Mouse (Mus musculus) G1E (cell line): ENCODE results near the gene Clec2d.

ENCODE experiments used
- CTCF ChIP-seq: IDR thresholded peaks from 2 replicates; pipeline ENCODE4 v1.5.1; 2012; ENCODE audit warnings: low read depth, low read length, inconsistent platforms, mixed read lengths
- GATA1 ChIP-seq: IDR thresholded peaks from 2 replicates; pipeline ENCODE4 v1.6.1; 2012; ENCODE audit warnings: borderline replicate concordance, low read length, inconsistent platforms, mixed read lengths
- TAL1 ChIP-seq: conservative IDR thresholded peaks from 2 replicates; pipeline ENCODE4 v1.6.1; 2012; ENCODE audit warnings: low read depth, low read length, inconsistent platforms, mixed read lengths

DNA sequence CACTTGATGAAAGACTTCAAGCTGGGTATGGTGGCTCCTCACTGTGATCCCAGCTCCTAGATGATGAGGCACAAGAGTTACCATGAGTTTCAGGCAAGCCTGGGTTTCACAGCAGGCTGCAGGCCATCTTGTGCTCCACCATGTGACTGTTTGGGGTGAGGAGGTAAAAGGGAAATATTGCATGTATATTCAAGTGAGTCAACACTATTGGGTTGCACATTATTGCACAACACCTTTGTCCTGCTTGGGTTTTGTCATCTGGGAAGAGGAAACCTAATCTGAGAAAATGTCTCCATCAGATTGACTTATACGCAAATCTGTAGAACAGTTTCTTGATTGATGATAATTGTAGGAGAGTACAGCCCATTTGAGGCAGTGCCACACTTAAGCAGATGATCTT lies 8.7 kb upstream of the Clec2d start:
- TF ChIP-seq TAL1 (no peak), CTCF (no peak), GATA1 (no peak)
